Mouse (Mus musculus): ENCODE data around the gene Sec31b. TPM values are rescaled to one million over a fixed set of nuclear protein-coding genes. Genes with fewer than 3 reads are reported as not detected.

The Sec31b gene
- polyA plus RNA-seq, 1 experiment from 2014 or later: 0.17 TPM

- H3K36me3 ChIP-seq (ENCODE audit: control insufficient read depth, insufficient read depth, low read length): no peaks in the 10 kb centered on the region
- H3K4me2 ChIP-seq (ENCODE audit: low read length): no peak overlapping the region
- no peak overlapping the region for H3K4me3 ChIP-seq (ENCODE audit: low read depth, low read length)
- ATAC-seq: no peak
- H3K27ac ChIP-seq (ENCODE audit: low read depth, low read length): no peak overlapping the region
- no peaks in the 10 kb centered on the region for H3K9me3 ChIP-seq (replicated peaks; ENCODE audit: control insufficient read depth, low read length)
- peaks cover 77% of the 10 kb centered on the region for H3K27me3 ChIP-seq (replicated peaks; ENCODE audit: control insufficient read depth, insufficient read depth, low read length)
- H3K9ac ChIP-seq (ENCODE audit: low read length): no peak overlapping the region
- peaks cover 11% of the 10 kb centered on the region for H3K4me1 ChIP-seq (ENCODE audit: control insufficient read depth, insufficient read depth, low read length)
- peak; percentile 62 for DNase-seq (ENCODE audit: low spot score)
- 37% methylated on average over 12 of the region's 12 CpGs for WGBS
Measured at GRCm38 (mm10) chr19:44517996-44518768, 27.5 kb downstream of the Sec31b start.

GRCm38 (mm10) chr19:44515769-44516168 is 29.9 kb downstream of the Sec31b start:
- ATAC-seq: no peak
- Histone ChIP-seq H3K4me2 (ENCODE audit: low read length) (no peak overlapping the region), H3K36me3 (ENCODE audit: control insufficient read depth, insufficient read depth, low read length) (no peaks in the 10 kb centered on the region), H3K9ac (ENCODE audit: low read length) (no peak overlapping the region), H3K4me1 (ENCODE audit: control insufficient read depth, insufficient read depth, low read length) (peaks cover 17% of the 10 kb centered on the region), H3K27ac (ENCODE audit: low read depth, low read length) (no peak overlapping the region), H3K4me3 (ENCODE audit: low read depth, low read length) (no peak overlapping the region), H3K9me3 (replicated peaks; ENCODE audit: control insufficient read depth, low read length) (no peaks in the 10 kb centered on the region), H3K27me3 (replicated peaks; ENCODE audit: control insufficient read depth, insufficient read depth, low read length) (peaks cover 92% of the 10 kb centered on the region)
- WGBS: 22% methylated on average over 6 of the region's 6 CpGs
- no peak for DNase-seq (ENCODE audit: low spot score)

GRCm38 (mm10) chr19:44514521-44515451 is 30.9 kb downstream of the Sec31b start:
- no peak overlapping the region for H3K4me2 ChIP-seq (ENCODE audit: low read length)
- H3K27me3 ChIP-seq (replicated peaks; ENCODE audit: control insufficient read depth, insufficient read depth, low read length): peaks cover 96% of the 10 kb centered on the region
- H3K4me3 ChIP-seq (ENCODE audit: low read depth, low read length): no peak overlapping the region
- DNase-seq (ENCODE audit: low spot score): peak; percentile 88
- H3K4me1 ChIP-seq (ENCODE audit: control insufficient read depth, insufficient read depth, low read length): peaks cover 17% of the 10 kb centered on the region
- H3K36me3 ChIP-seq (ENCODE audit: control insufficient read depth, insufficient read depth, low read length): no peaks in the 10 kb centered on the region
- 4% methylated on average over 14 of the region's 14 CpGs for WGBS
- peak; percentile 86 for ATAC-seq
- no peak overlapping the region for H3K9ac ChIP-seq (ENCODE audit: low read length)
- H3K27ac ChIP-seq (ENCODE audit: low read depth, low read length): peak overlapping the region; percentile 27; the same call in 1 of the 2 replicates
- no peaks in the 10 kb centered on the region for H3K9me3 ChIP-seq (replicated peaks; ENCODE audit: control insufficient read depth, low read length)

GRCm38 (mm10) chr19:44513921-44514482 is 31.7 kb downstream of the Sec31b start:
- H3K4me3 ChIP-seq (ENCODE audit: low read depth, low read length): no peak overlapping the region
- peaks cover 97% of the 10 kb centered on the region for H3K27me3 ChIP-seq (replicated peaks; ENCODE audit: control insufficient read depth, insufficient read depth, low read length)
- no peaks in the 10 kb centered on the region for H3K36me3 ChIP-seq (ENCODE audit: control insufficient read depth, insufficient read depth, low read length)
- WGBS: 8% methylated on average over 7 of the region's 7 CpGs
- peaks cover 17% of the 10 kb centered on the region for H3K4me1 ChIP-seq (ENCODE audit: control insufficient read depth, insufficient read depth, low read length)
- no peak overlapping the region for H3K4me2 ChIP-seq (ENCODE audit: low read length)
- H3K9me3 ChIP-seq (replicated peaks; ENCODE audit: control insufficient read depth, low read length): no peaks in the 10 kb centered on the region
- ATAC-seq: no peak
- no peak overlapping the region for H3K9ac ChIP-seq (ENCODE audit: low read length)
- DNase-seq (ENCODE audit: low spot score): no peak
- H3K27ac ChIP-seq (ENCODE audit: low read depth, low read length): 0 out of 2 replicates have a peak overlapping the region, but pooled peaks have one; percentile 27

- Histone ChIP-seq H3K9ac (ENCODE audit: low read length) (no peak overlapping the region), H3K36me3 (ENCODE audit: control insufficient read depth, insufficient read depth, low read length) (no peaks in the 10 kb centered on the region), H3K27ac (ENCODE audit: low read depth, low read length) (no peak overlapping the region), H3K9me3 (replicated peaks; ENCODE audit: control insufficient read depth, low read length) (no peaks in the 10 kb centered on the region), H3K4me1 (ENCODE audit: control insufficient read depth, insufficient read depth, low read length) (peaks cover 17% of the 10 kb centered on the region), H3K27me3 (replicated peaks; ENCODE audit: control insufficient read depth, insufficient read depth, low read length) (peaks cover 95% of the 10 kb centered on the region), H3K4me3 (ENCODE audit: low read depth, low read length) (no peak overlapping the region), H3K4me2 (ENCODE audit: low read length) (no peak overlapping the region)
- 5% methylated on average over 11 of the region's 11 CpGs for WGBS
- ATAC-seq: no peak
- no peak for DNase-seq (ENCODE audit: low spot score)
Measured at GRCm38 (mm10) chr19:44513054-44513833, 32.4 kb downstream of the Sec31b start.

GRCm38 (mm10) chr19:44512601-44513000 is 33.1 kb downstream of the Sec31b start:
- DNase-seq (ENCODE audit: low spot score): no peak
- WGBS: 18% methylated on average over 5 of the region's 5 CpGs
- ATAC-seq: no peak
- Histone ChIP-seq H3K27me3 (replicated peaks; ENCODE audit: control insufficient read depth, insufficient read depth, low read length) (peaks cover 94% of the 10 kb centered on the region), H3K9me3 (replicated peaks; ENCODE audit: control insufficient read depth, low read length) (no peaks in the 10 kb centered on the region), H3K4me2 (ENCODE audit: low read length) (no peak overlapping the region), H3K4me1 (ENCODE audit: control insufficient read depth, insufficient read depth, low read length) (peaks cover 17% of the 10 kb centered on the region), H3K27ac (ENCODE audit: low read depth, low read length) (no peak overlapping the region), H3K36me3 (ENCODE audit: control insufficient read depth, insufficient read depth, low read length) (no peaks in the 10 kb centered on the region), H3K9ac (ENCODE audit: low read length) (no peak overlapping the region), H3K4me3 (ENCODE audit: low read depth, low read length) (no peak overlapping the region)

GRCm38 (mm10) chr19:44511451-44512231 is 34.0 kb downstream of the Sec31b start:
- H3K4me3 ChIP-seq (ENCODE audit: low read depth, low read length): peak overlapping the region; percentile 36
- DNase-seq (ENCODE audit: low spot score): no peak
- H3K9me3 ChIP-seq (replicated peaks; ENCODE audit: control insufficient read depth, low read length): no peaks in the 10 kb centered on the region
- peaks cover 90% of the 10 kb centered on the region for H3K27me3 ChIP-seq (replicated peaks; ENCODE audit: control insufficient read depth, insufficient read depth, low read length)
- ATAC-seq: no peak
- H3K9ac ChIP-seq (ENCODE audit: low read length): peak overlapping the region; percentile 57
- H3K4me2 ChIP-seq (ENCODE audit: low read length): peak overlapping the region; percentile 71
- under 1% methylated on average over 66 of the region's 66 CpGs for WGBS
- H3K36me3 ChIP-seq (ENCODE audit: control insufficient read depth, insufficient read depth, low read length): no peaks in the 10 kb centered on the region
- peaks cover 17% of the 10 kb centered on the region for H3K4me1 ChIP-seq (ENCODE audit: control insufficient read depth, insufficient read depth, low read length)
- H3K27ac ChIP-seq (ENCODE audit: low read depth, low read length): 0 out of 2 replicates have a peak overlapping the region, but pooled peaks have one; percentile 27

Data from forebrain, embryonic 14.5 days (tissue).